Mouse (Mus musculus): ENCODE data around the gene Camk2n1. TPM values are rescaled to one million over a fixed set of nuclear protein-coding genes. Genes with fewer than 3 reads are reported as not detected.

Gene Camk2n1
- 2.2 and 2.4 TPM in 2 replicates for polyA plus RNA-seq (2012; rRNA removed)

DNA sequence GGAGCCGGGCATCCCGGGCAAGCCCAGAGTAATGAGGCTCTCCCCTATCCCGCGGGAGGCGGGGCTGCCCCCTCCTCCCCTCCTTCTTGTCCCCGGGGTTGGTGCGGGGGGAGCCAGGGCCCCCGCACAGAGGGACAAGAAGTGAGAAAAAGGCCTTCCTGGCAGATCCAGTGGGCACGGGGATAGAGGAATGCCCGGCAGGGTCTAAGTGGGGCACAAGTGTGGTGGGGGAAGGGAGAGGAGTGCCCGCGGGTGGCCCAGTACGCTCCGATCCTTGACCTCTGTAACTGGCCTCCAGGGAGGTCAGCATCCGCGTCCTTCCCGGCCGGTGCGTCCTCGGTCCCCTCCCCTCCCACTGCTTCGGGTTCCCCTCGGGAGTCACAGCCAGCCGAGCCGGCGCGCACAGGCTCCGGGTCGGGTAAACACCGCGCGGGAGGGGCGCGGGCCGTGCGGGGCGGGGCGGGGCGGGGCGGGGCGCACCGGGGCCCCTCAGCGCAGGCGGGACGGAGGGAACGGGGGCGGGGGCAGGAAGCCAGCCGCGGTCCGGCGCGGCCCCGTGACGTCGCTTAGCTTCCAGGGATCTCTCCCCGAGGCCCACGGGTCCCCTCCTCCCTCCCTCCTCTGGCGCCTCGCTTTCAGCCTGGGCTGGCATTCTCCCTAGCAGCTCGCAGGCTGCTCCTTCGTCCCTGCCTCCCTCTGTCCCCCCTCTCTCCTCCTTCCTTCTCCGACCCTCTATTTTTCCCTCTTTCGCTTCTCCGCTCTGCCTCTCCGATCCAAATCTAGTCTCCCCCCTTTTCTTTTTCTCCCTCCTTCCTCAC, at the start of gene Camk2n1:
Gene Camk2n1, plus strand, starts transcription at position 562 of the 818 bp plus-strand sequence.

GRCm38 (mm10) chr4:138434347-138435316, 19.5 kb upstream of the Camk2n1 start, which contains the start of gene Mul1:
Mul1 (plus strand) TSS chr4:138434671.

Other genes with a start within 250 kb of the Camk2n1 start
- gene Hp1bp3, start 238.0 kb upstream of the Camk2n1 start, polyA plus RNA-seq (2012; rRNA removed): 33.3 and 39.1 TPM in 2 replicates
- gene Sh2d5, start 203.9 kb upstream of the Camk2n1 start, polyA plus RNA-seq (2012; rRNA removed): 0.78 and 1.2 TPM in 2 replicates
- gene Kif17, start 203.9 kb upstream of the Camk2n1 start, polyA plus RNA-seq (2012; rRNA removed): 0.18 and 0.22 TPM in 2 replicates
- gene Ddost, start 149.6 kb upstream of the Camk2n1 start, polyA plus RNA-seq (2012; rRNA removed): 83.3 and 96.4 TPM in 2 replicates
- 15.6 and 15.8 TPM in 2 replicates for gene Pink1, start 128.0 kb upstream of the Camk2n1 start, polyA plus RNA-seq (2012; rRNA removed)
- gene Cda, start 86.3 kb upstream of the Camk2n1 start, polyA plus RNA-seq (2012; rRNA removed): 2.3 and 2.7 TPM in 2 replicates
- not detected in 2 replicates for gene Fam43b, start 57.8 kb upstream of the Camk2n1 start, polyA plus RNA-seq (2012; rRNA removed)
- gene Mul1, start 19.6 kb upstream of the Camk2n1 start, polyA plus RNA-seq (2012; rRNA removed): 3.6 and 4.1 TPM in 2 replicates
- gene Vwa5b1, start 181.6 kb downstream of the Camk2n1 start, polyA plus RNA-seq (2012; rRNA removed): not detected in 2 replicates

Data from liver, embryonic 14 days (tissue).